Mouse (Mus musculus): ENCODE measurements at regions not wholly inside any gene's neighbourhood (a gene's known extent, or its start where the extent isn't known, plus 50 kb on each side); places are given as distances from the start of the nearest gene placed in this dataset.

- no peak for DNase-seq (ENCODE audit: extremely low spot score, low read depth, low spot score)
Measured at GRCm38 (mm10) chr2:117399487-117399886, 56.7 kb upstream of the Rasgrp1 start.

DNA sequence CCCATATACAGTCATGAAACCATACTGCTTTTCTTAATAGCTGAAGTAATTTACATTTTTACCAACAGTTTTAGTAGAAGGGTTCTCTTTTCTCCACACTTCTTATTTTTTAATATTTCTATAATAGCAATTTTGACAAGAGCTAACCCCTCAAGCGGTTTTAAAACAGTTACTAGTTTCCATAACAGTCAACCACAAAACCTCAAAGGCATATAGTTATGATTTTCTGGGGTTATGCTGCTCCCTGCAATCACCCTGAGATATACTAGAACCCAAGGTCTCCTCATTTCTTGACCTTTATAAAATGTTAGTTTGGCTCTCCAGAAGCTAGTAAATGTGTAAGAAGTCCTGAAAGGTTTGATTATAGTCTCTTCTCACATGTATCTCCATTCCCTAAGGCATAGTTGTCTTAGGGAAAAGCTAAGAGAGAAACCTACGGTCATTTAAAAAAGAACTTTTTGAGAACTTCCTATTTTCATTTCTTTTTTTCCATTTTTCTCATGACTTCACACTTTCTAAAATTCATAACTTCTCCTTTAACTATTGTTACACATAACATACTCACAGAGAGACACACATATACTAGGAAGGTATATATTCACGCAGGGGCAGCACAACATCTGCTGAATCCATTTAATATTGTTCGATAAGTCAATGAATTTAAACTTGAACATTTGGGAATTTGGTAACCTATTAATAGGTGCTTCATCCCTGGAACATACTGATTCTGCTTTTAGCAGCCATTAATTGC is 60.8 kb upstream of the Rasgrp1 start:
- no peak for DNase-seq (ENCODE audit: extremely low spot score, low read depth, low spot score)

DNA sequence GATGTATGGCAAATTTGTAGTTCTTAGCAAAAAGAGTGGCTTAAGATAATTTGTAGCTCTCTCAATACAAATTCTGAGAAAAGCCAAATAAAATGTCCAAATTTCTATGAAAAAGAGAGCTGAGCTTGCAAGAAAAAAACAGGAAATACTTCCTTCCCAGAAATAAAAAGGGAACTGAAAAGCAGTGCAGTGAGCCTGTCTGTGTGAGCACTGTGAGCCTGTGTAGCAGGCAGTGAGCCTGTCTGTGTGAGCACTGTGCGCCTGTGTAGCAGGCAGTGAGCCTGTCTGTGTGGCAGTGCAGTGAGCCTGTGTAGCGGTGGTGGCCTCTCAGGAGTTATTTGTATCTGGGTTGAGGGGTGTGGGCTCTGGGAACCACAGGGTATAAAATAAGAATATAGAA is 62.7 kb upstream of the Rasgrp1 start:
- no peak for DNase-seq (ENCODE audit: extremely low spot score, low read depth, low spot score)

GRCm38 (mm10) chr2:117408241-117408640 is 65.4 kb upstream of the Rasgrp1 start:
- no peak for DNase-seq (ENCODE audit: extremely low spot score, low read depth, low spot score)

GRCm38 (mm10) chr2:117412045-117412606 is 69.3 kb upstream of the Rasgrp1 start:
- no peak for DNase-seq (ENCODE audit: extremely low spot score, low read depth, low spot score)

DNA sequence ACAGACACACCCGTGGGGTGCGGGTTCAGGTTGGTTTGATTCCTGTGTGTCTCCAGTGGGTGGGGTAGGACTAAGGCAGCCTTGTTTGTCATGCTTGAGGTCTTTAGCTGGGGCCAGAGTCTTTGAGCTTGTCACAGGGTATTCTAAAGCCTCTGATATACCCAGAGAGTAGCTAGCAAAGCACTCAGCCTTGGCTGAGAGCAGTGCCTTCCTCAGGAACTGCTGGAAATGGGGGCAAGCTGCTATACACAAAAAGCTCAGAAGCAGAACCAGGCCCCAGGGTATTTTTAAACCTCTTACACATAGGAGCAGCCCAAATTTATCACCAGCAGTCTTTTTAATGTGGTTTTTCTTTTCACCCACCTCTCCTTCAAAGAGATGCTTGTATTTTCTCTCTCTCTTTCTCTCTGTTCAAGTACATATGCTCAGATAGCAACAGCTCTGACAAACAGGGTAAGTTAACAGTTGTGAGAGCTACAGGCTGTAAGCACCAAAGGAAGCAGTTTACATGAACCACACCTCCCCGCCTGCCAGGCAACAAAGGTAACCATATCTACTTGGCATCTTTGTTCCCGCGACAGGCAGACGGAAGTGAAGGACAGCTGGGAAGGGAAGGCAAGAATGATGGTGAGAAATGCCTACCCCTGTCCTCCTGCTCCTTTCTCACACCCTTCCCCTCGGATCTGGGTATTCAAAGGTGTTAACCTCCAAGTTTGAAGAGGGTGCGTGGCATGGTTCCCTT is 74.6 kb upstream of the Rasgrp1 start:
- DNase-seq (ENCODE audit: extremely low spot score, low read depth, low spot score), result no peak

DNA sequence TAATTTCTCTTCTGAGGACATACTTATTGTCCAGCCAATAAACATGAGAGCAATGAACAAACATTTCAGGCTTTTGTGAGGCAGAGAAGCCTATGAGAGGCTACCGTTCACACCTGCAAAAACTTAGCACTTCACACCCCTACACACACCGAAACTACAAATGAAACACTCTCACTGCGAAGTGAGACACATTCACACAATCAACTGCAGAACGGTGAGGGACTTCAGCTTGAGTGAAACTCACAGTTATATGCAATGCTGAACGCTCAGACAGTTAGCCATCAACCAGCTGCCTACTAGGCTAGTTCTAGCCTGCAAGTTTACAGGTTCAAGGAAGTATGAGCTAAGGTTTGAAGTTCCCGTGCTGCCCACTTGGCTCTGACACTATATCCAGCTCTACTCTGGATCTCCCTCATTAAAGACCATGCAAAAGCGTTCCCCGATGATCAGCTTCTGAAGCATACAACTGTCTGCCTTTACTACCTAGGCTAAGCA is 75.4 kb upstream of the Rasgrp1 start:
- no peak for DNase-seq (ENCODE audit: extremely low spot score, low read depth, low spot score)

- no peak for DNase-seq (ENCODE audit: extremely low spot score, low read depth, low spot score)
Measured at GRCm38 (mm10) chr2:117418711-117419110, 75.9 kb upstream of the Rasgrp1 start.

DNA sequence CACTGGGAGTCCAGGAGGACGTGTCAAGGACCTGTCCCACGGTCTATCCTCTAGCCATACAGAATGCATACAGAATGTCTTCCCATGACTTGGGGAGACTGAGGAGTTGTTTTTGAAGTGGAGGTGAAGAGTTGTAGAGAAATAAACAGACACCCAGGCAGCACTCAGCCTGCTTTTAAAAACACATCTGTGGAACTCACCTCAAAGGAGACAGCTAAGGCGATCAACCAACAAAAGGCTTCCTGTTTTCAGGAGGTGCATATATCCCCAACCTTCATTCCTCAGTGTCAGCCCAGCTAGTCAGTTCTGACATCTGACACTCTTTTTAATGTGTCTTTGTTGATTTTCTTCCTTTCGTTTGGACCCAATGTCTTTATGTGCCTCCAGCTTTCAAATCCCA is 78.6 kb upstream of the Rasgrp1 start:
- DNase-seq (ENCODE audit: extremely low spot score, low read depth, low spot score), result no peak

DNA sequence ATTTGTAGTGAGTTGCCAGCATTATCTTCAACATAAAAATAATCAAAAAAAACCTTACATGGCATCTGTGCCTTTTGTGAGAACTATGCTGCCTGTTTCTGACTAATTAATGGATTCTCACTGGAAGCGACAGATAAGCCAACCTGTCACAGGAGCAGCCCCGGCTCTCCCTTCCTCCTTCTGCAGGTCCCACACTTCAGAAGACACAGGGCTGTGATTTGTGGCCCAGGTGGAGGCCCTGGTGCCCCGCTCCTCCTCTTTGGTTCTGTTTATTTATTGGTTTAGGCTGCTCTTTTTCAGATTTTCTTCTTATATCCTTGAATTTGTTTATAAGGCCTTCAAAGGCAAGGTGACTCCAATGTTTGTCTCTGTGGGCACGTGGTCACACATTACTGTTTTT is 80.0 kb upstream of the Rasgrp1 start:
- no peak for DNase-seq (ENCODE audit: extremely low spot score, low read depth, low spot score)

- DNase-seq (ENCODE audit: extremely low spot score, low read depth, low spot score), result no peak
Measured at GRCm38 (mm10) chr2:117429205-117429604, 86.4 kb upstream of the Rasgrp1 start.

DNA sequence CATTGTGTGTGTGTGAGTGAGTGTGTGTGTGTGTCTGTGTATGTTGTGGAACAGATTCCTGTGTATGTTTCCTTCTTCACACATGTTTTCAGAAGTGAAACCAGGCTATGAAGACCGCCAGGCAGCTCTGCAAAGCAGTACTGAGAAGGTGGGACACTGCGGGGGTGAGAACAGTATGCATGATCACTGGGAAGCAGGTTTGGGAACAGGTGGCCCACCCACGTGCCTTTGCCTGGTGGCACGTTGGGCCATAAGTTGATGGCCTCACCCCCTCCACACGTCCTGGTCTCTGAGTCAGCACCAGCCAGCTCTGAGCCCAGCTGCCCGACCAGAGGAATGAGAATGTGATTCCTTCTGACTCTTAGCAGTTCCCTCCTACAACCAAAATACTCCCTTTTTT is 89.2 kb upstream of the Rasgrp1 start:
- no peak for DNase-seq (ENCODE audit: extremely low spot score, low read depth, low spot score)

GRCm38 (mm10) chr2:117432923-117433322 is 90.1 kb upstream of the Rasgrp1 start:
- DNase-seq (ENCODE audit: extremely low spot score, low read depth, low spot score), result no peak

DNA sequence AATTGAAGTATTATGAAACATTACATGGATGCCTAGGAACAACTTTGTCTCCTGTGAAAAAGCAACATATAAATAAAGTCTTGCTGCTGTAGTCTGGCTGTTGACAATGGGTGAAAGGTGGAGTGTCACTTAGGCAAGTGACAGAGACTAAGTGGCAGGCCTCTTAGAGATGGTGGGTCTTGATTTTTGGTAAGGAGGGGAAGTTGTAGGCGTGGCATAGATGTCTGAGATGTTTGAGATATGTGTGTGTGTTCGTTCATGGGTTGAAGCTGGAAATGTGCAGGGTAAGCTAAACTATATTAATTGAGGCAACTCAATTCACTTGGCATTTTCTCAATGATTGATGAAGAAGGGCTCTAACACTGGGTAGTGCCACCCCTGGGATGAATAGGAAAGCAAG is 90.7 kb upstream of the Rasgrp1 start:
- no peak for DNase-seq (ENCODE audit: extremely low spot score, low read depth, low spot score)

GRCm38 (mm10) chr2:117438079-117438478 is 95.3 kb upstream of the Rasgrp1 start:
- DNase-seq (ENCODE audit: extremely low spot score, low read depth, low spot score), result no peak

DNA sequence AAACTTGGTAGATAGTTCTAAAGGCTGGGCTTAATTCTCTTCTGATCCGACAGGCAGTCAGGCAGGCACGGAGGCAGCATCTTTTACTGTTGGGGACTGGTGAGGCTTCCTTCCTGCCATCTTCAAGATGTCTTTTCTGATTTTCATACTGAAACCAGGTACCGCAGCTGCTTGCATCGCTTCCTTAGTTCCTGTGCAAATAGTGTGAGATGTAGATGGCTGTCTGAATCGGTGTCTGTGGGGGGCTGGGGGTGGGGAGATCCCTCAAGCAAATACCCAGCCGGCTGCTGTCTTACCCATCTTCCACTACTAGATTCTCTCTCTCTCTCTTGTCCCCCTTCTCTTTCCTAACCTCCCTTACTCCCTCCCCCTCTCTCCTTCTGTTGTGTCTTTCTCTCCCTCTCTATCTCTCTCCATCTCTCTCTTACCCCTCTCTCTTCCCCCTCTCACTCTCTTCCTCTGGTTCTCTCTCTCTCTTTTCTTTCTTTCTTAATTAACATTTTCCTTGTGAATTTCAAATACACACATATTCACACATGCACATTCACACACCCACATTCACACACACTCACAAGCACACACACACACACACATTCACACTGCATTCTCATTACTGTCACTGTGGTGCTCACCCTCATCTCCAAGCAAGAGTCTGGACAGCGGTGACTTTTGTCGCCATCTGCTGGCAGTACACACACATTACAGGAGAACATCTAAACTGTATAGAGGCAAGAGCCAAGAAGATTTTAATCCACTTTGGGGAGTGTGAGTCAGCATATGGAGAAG is 96.0 kb upstream of the Rasgrp1 start:
- DNase-seq (ENCODE audit: extremely low spot score, low read depth, low spot score), result no peak

DNA sequence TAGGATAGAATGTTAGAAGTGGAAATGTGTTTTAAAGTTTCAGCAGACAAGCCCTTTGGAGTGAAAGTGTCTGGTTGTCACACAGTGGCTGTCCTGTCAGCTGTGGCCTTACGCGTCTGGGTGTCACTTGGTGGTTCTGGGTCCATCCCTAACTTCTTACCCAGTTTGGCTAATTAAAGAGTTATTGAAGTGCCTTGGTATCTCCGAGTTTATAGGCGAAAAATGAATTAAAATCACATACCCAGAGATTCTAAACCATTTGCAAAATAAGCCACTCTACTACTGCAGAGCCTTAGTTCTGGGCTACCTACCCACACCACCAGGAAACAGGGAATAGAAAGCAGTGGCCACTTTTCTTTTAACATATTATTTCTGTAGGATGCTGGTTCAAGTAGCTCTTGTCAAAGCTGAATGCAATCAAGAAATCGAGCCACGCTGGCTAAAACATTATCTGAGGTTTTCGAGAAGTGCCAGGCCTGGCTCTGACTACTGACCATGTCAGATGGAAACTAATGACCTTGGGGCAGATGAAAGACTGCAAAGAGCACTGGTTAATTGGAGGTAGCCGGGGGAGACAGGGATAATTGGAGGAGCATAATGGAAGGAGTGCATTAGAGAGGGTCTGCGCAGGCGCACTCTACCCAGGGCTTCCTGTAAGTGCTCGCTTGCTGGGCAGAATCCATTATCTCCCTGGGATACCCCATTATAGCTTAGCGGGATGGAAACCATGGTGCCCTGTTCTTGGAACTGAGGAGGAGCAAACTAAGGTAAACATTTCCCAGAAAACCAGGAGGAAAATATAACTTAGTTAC is 96.8 kb upstream of the Rasgrp1 start:
- DNase-seq (ENCODE audit: extremely low spot score, low read depth, low spot score), result no peak

DNA sequence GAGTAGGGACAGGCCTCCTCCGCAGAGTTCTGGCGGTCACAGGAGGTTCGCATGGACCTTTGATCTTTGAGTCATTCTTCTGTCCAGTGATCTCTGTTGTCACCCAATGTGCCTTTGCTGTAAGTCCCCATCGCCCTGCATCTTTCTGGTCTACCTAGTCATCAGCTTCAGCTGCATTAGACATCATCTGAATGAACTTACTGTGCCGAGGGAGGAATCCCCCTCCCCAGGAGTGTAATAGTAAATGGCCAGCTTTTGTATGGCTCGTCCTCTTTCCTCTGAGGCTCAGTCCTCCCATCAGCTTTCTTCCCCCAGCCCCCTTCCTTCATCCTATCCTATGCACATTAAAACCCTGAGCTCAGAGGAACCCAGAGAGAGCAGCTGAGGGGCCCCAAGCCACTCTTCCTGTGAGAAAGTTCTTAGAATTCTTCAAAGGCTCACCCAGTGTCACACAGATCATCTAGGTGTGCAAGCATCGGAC is 98.0 kb upstream of the Rasgrp1 start:
- DNase-seq (ENCODE audit: extremely low spot score, low read depth, low spot score), result no peak

- no peak for DNase-seq (ENCODE audit: extremely low spot score, low read depth, low spot score)
Measured at GRCm38 (mm10) chr2:117442862-117443261, 100.1 kb upstream of the Rasgrp1 start.

GRCm38 (mm10) chr2:117444671-117445070 is 101.9 kb upstream of the Rasgrp1 start:
- no peak for DNase-seq (ENCODE audit: extremely low spot score, low read depth, low spot score)

All from hindlimb bud, embryonic 11.5 days (tissue).